ENCODE assay signal across 8 mouse cellular contexts in genomic region chr12:104415625-104416315, GRCm38 (mm10). TPM values are rescaled to one million over a fixed set of nuclear protein-coding genes. Genes with fewer than 3 reads are reported as not detected.
A peak's percentile ranks its signal among the peaks of the same experiment; 100 is the strongest.
DNase-seq lines count a peak whose midpoint lies in the region; ATAC-seq and TF ChIP-seq lines count a peak whose summit lies in the region.

No protein-coding gene starts in this region.

- peak; percentile 78 for ATAC-seq in heart, postnatal 0 days (ENCODE audit: insufficient read depth, low read depth)
- ATAC-seq in limb, embryonic 13.5 days (ENCODE audit: low FRiP score, low read depth), result 0 out of 2 replicates have a peak, but pooled peaks have one; percentile 18

- WGBS in heart, postnatal 0 days, result 36% methylated on average over 6 of the region's 6 CpGs
- WGBS in limb, embryonic 13.5 days, result 49% methylated on average over 6 of the region's 6 CpGs

- H3K9ac ChIP-seq in heart, postnatal 0 days (replicated peaks; ENCODE audit: low read depth, low read length), result no peak overlapping the region
- peak overlapping the region; percentile 43; the same call in 1 of the 2 replicates for H3K9ac ChIP-seq in limb, embryonic 13.5 days

- DNase-seq in embryo, embryonic 11 days, result peak; percentile 12
- no peak for DNase-seq in embryo, embryonic 10 days (ENCODE audit: low spot score)
- DNase-seq in 416B (ENCODE audit: low read depth), result peak; percentile 78
- DNase-seq in cerebellum, postnatal 10 days, result peak; percentile 59 to 63
- DNase-seq in heart, postnatal 0 days (ENCODE audit: low spot score), result peak; percentile 67
- DNase-seq in urinary bladder, postnatal 36 days (ENCODE audit: low spot score in 2 of 2), result peak; percentile 27 to 55
- no peak for DNase-seq in spleen, adult 12 weeks (ENCODE audit: low spot score)

- H3K27ac ChIP-seq in heart, postnatal 0 days (ENCODE audit: low read depth), result no peak overlapping the region
- no peak overlapping the region; the same call in 1 of the 2 replicates for H3K27ac ChIP-seq in limb, embryonic 13.5 days

- H3K4me1 ChIP-seq in heart, postnatal 0 days (ENCODE audit: control insufficient read depth, insufficient read depth), result no peaks in the 10 kb centered on the region
- H3K4me1 ChIP-seq in limb, embryonic 13.5 days, result peaks cover 6% of the 10 kb centered on the region; the same call in 1 of the 2 replicates

- no peak overlapping the region for H3K4me3 ChIP-seq in heart, postnatal 0 days (ENCODE audit: low read depth, low read length)
- H3K4me3 ChIP-seq in limb, embryonic 13.5 days, result no peak overlapping the region

- no peak for TF ChIP-seq CTCF in heart, postnatal 0 days (IDR thresholded peaks at IDR 0.05; ENCODE audit: low read depth)

- H3K36me3 ChIP-seq in heart, postnatal 0 days (replicated peaks; ENCODE audit: control insufficient read depth, insufficient read depth, low read length), result no peaks in the 10 kb centered on the region
- no peaks in the 10 kb centered on the region for H3K36me3 ChIP-seq in limb, embryonic 13.5 days

- H3K4me2 ChIP-seq in heart, postnatal 0 days (ENCODE audit: low read depth, low read length), result no peak overlapping the region
- H3K4me2 ChIP-seq in limb, embryonic 13.5 days (replicated peaks), result no peak overlapping the region

- peaks cover 3% of the 10 kb centered on the region; the same call in 1 of the 2 replicates for H3K27me3 ChIP-seq in heart, postnatal 0 days (ENCODE audit: control insufficient read depth, insufficient read depth, low read length)
- H3K27me3 ChIP-seq in limb, embryonic 13.5 days, result no peaks in the 10 kb centered on the region; the same call in 1 of the 2 replicates

- H3K9me3 ChIP-seq in heart, postnatal 0 days (replicated peaks; ENCODE audit: control insufficient read depth, low read length), result no peaks in the 10 kb centered on the region
- no peaks in the 10 kb centered on the region for H3K9me3 ChIP-seq in limb, embryonic 13.5 days

- TF ChIP-seq EP300 in heart, postnatal 0 days (IDR thresholded peaks at IDR 0.05; ENCODE audit: low read depth), result no peak

RNA-seq across cellular contexts. Expression of gene Serpina3n, which starts 9.2 kb away (rescaled TPM):
- total RNA-seq in heart, postnatal 0 days (2014; rRNA removed; ENCODE audit: low replicate concordance), result 1.7 and 3.5 TPM in 2 replicates
- polyA plus RNA-seq in heart, postnatal 0 days (2015; fragmentation: Nextera tagmentation; extraction: Ambion mirVana), result 0.37 and 0.54 TPM in 2 replicates
- 0.19 and 0.36 TPM in 2 replicates for polyA plus RNA-seq in limb, embryonic 13.5 days (2015; fragmentation: Nextera tagmentation; extraction: Ambion mirVana)

RNA-seq across cellular contexts. Expression of gene Gsc, which starts 57.4 kb away (rescaled TPM):
- not detected in 2 replicates for total RNA-seq in heart, postnatal 0 days (2014; rRNA removed; ENCODE audit: low replicate concordance)
- polyA plus RNA-seq in heart, postnatal 0 days (2015; fragmentation: Nextera tagmentation; extraction: Ambion mirVana), result 0.21 TPM in 1 of 2 replicates, not detected in the other
- polyA plus RNA-seq in limb, embryonic 13.5 days (2015; fragmentation: Nextera tagmentation; extraction: Ambion mirVana), result 15.7 and 17.7 TPM in 2 replicates

Comparison
In these comparisons a context has a peak if more than half of its experiments do, and no peak if none do; other contexts are left out.
1. DNase-seq: peak in embryo, embryonic 11 days (single experiment), 416B (single experiment), cerebellum, postnatal 10 days (2 of 2), heart, postnatal 0 days (single experiment) and urinary bladder, postnatal 36 days (2 of 2); none in embryo, embryonic 10 days (single experiment) and spleen, adult 12 weeks (single experiment).
2. RNA of gene Gsc, which starts 57.4 kb away (polyA plus RNA-seq): 15.7 to 17.7 TPM in limb, embryonic 13.5 days; 0.21 TPM in heart, postnatal 0 days; every median in the first group is over 10 times any median in the second.